Mouse (Mus musculus): ENCODE measurements around the gene Galntl6.
"Not testable (repeated sequence)": the region's sequence is repeated elsewhere in the genome, so short reads cannot be mapped to it uniquely, and the experiment has no call there.

Galntl6 gene

DNA sequence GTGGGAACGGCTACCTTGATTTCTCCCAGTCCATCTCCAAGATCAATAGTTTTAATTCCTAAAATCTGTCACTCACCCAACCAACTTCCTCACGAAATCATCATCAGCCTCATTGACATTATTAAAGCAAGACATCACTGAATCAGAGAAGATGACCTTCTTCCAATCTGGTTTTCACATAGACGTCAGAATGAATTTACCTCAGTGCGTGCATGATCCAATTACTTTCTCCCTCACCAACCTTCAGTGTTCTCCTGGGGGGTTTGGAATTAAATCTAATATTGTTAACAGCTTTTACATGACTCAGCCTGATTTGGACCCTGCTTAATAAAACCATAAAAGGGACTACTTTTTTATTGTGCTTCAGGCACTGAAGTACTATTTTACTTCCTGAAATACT lies 307.7 kb downstream of the Galntl6 start:
- in situ Hi-C loops (cut with MboI), result no loop called here

DNA sequence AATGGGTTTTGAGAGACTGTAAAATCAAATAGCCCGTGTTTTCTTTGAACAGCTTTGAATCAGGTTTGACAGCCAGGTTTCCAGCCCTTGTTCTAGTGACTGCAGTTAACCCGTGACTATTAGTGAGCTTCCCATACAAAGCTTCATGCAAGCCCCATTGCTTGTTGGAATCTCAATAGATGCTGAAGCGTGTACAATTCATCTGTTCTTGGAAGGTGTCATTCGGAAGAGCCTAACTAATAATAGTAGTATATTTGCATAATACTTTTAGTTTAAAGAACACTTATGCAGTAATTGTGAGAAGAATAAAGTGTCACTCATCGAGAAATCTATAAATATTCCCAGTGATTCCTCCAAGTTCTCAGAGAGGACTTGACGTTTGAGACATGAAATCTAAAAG lies 314.6 kb downstream of the Galntl6 start:
- in situ Hi-C loops (cut with MboI), result no loop called here

DNA sequence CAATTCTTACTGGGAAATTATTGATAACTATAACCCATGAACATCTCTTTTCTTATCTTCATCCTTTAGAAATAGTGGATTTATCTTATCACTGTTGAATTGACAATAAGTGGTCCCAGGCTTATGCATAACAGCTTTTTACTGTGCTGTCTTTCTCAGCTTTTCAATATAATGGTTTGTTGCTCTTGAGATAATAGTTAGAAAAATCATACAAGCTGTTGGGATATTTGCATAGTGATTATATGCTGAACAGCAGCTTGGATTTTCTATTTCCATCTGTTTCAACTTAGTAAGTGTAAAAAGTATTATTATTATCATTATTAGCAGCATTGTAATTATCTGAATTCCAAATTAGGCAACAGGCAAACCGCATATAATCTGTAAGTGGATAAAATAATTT lies 337.1 kb downstream of the Galntl6 start:
- in situ Hi-C loops (cut with MboI), result no loop called here

DNA sequence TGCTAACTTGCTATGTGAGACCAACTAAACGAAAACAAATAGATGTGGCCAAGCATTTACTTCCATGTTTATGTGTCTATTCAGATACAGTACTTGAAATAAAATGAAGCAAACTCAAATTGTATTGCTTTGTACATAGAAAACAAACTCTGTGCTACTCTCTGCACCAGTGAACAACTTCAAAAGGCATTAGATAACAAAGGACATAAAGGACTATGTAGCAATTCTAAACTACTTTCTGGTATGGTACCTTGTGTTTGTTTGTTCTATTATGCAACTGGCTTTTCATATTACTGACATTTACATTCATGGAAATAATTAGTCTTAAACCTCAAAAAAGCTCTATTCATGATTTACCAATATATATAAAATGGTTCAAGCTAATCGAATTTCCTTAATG lies 344.4 kb downstream of the Galntl6 start:
- in situ Hi-C loops (cut with MboI), result no loop called here

DNA sequence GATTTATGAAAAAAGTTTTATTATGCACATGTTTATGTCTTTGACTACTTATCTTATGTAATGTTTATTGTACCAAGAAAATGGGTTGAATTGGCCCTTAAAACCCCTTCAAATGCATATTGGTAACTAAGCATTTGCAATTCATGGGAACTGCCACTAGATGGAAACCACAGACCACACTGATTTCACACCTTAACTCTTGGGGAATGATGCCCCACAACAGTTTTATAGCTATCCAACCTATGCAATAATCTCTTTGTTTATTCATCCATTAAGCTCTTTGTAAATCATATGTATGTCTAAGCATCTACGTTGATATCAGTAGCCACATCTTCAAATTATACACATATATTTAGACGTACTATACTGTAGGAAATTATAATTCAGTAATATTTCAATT lies 346.3 kb downstream of the Galntl6 start:
- in situ Hi-C loops (cut with MboI), result no loop called here

DNA sequence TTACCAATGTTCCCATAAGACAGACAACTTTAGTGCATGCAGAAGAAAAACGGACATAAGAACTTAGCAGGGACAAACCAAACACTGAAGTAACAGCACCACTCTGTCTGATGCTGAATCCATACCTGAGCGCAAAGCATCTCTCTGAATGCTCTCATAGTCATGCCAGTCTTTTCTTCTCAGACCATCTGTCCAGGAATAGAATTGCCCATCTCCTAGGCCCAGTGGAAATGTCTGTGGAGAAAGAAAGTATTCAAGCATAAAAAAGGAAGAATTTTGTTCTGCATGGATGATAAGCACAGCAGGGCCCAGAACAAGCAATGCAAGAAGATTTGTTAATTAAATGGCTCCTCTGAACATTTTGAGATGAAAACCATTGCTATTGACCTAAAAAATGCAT lies 376.7 kb downstream of the Galntl6 start:
- in situ Hi-C loops (cut with MboI), result no loop called here

DNA sequence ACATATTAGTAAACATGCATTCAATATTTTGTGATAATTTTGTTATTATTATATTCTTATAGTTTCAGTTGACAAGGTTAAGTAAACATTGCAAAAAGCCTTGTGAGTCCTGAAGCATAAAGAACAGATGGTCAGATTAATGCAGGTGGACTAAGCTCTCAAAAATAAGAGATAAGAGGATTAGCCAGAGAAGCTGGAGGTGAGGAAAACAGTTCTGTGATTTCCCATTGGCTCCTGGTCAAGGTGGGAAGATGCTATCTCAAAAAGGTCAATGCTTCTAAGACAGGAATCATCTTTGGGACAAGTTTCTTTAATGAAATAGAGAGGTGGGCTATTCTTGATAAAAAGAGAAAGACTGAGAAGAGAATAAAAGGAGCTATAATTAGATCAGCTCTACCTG lies 377.8 kb downstream of the Galntl6 start:
- in situ Hi-C loops (cut with MboI), result no loop called here

DNA sequence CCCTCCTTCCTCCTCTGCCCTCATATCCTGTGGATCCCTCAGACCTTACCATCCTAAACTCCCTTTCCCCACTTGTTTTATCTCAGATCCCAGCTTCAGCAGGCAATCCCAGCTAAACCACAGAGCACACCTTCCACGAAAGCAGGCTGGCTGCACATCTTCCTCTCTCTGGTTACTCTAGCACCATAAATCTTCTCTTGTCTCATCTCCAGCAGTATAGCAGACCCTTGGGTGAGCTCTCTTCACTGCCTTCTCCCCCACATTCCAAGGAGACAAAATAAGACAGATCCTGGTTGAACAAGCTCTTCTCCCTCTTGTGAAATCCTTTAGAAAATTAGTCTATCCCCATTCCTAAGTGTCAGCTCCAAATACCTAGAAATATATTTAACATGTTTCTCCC lies 389.0 kb downstream of the Galntl6 start:
- in situ Hi-C loops (cut with MboI), result no loop called here

DNA sequence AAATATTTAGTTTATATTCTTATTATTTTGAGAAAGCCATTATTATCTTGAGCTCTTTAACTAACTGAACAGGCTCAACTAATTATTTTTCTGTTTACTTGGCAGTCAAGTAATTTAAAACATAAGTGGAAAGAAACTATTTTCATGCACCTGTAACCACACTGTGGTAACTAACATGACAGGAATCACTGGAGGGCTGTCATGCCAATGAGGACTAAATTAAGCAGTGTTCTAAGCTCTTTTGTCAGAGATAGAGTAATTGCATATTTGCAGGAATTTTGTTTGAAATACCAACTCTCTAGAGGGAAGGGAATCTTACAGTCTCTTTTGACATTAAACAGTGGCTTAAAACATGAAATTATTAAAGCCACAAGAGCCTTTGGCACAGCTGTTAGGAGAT lies 390.5 kb downstream of the Galntl6 start:
- in situ Hi-C loops (cut with MboI), result no loop called here

DNA sequence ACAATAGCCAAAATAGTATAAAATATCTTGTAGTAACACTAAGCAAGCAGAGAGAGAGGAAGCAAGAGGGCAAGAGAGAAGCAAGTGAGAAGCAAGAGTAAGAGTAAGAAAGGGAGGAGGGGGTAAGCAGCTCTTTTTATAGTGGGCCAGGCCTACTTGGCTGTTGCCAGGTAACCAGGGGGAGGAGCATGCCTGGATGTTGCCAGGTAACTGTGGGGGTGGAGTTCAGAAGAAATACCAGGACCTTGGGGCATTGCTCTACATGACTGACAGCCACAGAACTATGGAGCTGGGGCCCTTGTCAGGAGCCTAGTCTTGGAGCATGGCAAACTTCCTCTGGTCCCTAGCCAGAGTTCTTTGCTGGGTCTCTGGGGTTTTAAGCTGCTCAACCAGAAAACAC lies 401.9 kb downstream of the Galntl6 start:
- in situ Hi-C loops (cut with MboI), result no loop called here

DNA sequence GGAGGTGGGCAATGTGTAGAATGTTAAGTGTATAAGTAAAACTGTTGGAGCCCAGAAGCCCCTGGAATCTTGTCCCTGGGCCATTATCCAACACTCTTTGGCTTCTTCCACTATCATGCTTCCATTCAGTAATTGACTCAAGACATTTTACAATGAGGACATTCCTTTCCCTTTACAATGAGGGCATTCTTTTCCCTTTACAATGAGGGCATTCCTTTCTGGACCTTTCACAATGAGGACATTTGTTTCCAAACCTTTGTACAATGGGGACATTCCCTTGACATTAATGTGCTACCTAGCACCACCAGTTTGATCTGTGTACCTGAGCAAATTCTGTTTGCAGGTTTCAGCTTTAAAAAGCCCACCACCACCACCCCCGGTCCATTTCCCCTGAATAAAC lies 403.4 kb downstream of the Galntl6 start:
- in situ Hi-C loops (cut with MboI), result no loop called here

DNA sequence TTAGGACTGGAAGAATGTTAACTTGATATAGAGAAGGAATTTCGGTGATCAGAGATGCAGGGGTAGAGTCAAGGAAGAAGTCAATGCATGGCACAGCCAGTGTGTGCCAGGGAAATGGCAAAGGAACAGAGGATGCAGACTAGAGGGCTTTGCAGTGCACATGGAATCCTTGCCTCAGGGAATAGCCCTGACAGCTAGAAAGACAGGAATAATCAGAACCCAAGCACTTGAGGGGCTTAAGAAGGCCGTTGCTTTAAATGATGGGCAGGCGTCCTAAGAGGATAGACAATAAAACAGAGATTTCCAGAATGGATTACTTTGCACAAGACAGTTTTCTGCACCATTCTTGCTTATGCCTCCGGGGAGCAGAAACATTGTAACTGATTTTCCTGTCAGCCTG lies 425.3 kb downstream of the Galntl6 start:
- in situ Hi-C loops (cut with MboI), result no loop called here

DNA sequence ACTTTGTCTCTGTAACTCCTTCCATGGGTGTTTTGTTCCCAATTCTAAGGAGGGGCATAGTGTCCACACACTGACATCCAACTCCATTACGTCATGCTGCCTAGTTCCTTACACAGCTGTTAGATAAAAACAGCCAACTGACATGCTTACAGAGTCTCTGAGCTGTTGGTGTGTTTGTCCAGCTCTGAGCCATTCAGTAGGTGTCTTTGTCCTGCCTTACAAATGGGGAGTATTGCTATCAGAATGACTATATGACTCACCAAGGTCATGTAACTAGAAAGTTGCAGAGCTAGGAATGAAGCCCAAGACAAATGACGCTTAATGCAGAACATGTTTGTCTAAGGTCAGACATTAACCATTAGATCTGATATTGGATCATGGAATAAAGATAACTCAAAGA lies 449.1 kb downstream of the Galntl6 start:
- in situ Hi-C loops (cut with MboI), result not testable (repeated sequence)

DNA sequence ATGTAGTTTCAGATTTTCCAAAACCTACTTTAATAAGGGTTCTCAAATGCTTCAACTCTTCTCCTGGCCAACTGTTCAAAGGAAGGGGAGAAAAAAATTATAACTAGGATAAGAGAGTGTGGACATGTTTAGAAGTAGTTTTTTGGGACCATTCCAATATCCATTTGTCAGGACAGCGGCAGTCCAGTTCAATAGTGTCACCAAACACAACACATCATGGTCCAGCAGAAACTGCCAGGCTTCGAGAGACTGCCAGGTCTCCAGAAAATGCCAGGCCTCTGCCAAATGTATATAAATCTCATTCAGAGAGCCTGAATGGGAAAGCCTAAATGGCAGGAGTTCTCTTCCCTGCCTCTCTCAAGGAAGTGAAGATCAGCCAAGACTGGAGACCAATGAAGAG lies 469.7 kb downstream of the Galntl6 start:
- in situ Hi-C loops (cut with MboI), result no loop called here

DNA sequence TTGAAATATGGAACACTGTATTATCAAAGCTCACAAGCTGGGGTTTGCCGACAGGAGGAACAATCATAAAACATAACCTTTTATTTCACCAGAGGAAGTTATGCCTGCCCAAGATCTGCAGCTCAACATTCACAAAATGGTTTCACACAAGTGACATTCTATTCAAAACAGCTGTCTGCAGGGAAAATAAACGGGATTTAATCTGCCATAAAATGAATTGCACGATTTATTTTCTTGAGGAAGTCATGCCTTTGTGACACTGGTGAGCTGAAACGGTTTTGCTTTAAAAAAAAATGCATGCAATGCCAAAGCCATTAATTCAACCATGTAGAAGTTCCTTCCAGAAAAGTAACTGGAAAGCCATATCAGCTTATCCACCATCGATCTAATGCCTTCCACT lies 494.0 kb downstream of the Galntl6 start:
- in situ Hi-C loops (cut with MboI), result no loop called here

DNA sequence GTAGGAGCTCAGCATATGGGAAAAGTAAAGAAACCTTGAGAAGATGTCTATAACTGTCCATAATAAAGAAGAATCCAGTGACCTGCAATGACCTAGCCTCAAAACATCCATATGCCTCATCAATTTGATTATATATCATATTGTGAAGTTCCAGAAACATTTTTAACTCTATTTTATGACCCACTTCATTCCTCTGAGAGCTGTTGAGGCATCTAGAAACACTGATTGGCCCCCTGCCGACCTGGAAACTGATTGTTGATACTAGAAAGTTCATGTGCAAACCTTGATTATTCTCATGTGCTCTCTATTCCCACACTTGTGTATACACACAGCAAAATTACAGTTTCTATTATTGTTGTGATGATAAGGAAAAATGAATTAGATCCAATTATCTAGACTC lies 494.9 kb downstream of the Galntl6 start:
- in situ Hi-C loops (cut with MboI), result no loop called here

DNA sequence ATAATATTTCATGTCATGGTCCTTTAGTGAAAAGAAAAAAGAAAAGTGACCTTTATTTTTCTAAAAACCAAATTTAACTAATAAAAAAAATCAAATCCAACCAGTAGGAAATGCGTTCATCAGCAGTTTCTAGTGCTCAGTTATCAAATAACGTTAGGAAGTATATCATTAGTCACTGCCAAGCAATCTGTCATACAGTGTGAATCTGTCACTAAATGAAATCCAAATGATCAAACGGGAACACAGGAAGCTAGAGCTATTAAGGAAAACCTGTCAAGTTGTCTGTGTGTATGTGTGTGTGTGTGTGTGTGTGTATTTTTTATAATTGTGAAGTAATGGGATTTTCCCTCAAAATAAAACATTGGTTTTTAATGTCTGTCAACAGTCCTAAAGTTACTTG lies 515.9 kb downstream of the Galntl6 start:
- in situ Hi-C loops (cut with MboI), result no loop called here

DNA sequence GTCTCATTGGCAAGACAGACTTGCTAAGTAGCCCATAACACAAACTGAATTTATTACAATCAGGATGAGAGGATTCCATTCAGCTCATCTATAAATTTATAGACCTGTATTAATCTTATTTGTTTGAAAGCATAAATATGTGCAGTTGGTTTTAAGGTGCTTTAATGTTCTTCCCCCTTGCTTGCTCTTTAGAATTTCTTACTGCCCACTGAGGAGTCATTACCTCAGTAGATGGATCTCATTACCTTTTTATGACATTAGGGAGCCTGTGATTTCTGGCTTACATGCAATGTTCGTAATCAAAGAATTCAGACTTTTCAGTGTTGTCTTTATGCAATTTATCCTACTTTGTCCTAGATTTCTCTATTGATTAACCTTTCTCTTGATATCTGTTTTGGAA lies 516.6 kb downstream of the Galntl6 start:
- in situ Hi-C loops (cut with MboI), result no loop called here

DNA sequence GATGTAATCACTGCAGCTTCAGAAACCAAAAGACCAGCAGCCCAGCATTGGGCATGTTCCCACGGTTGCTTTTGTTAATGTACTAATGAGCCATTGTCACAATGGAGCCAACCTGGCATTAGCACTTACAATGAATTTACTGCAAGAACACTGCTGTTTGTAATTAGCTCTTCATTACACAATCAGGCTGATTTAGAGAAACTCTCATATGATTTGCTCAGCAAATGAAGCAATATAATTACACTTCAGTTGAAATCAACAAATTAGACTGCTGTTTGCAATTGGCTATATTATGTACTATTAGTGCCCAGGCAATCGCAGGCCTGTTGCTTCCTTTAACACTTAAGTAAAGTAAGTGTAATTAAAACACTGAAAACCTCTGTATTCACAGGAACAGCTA lies 540.1 kb downstream of the Galntl6 start:
- in situ Hi-C loops (cut with MboI), result no loop called here

DNA sequence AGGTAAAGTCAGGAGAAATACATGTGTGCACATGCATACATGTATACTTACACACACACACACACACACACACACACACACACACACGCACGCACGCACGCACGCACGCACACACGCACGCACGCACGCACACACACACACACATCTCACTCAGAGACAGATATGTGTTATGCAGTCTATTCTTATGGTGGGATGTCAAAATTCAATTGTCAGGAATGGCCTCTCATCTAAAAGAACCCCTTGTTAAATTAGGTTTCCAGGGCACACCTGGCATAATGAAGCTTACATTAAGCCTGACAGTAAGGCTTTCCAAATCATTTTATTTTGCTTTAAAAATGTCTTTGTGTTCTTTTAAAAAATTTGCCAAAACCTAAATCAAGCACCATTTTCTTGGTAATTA lies 540.5 kb downstream of the Galntl6 start:
- in situ Hi-C loops (cut with MboI), result no loop called here

DNA sequence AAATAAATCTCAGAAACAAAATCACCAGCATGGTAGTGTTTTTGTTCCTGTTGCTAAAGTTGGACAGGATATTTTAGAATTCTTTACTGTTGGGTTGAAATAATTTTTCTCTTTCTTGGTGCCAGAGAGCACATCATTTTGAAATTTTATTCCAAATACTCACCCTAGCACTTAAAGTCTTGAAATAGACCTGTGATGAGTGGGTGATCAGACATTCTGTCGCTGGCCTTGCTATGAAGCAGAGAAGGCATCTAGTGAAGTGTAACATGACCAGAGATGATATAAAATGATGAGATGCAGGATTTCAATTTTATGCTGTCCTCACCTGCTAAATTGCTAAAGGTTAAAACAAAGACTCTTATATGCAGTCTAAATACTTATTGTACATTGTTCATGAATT lies 581.3 kb downstream of the Galntl6 start:
- in situ Hi-C loops (cut with MboI), result no loop called here

DNA sequence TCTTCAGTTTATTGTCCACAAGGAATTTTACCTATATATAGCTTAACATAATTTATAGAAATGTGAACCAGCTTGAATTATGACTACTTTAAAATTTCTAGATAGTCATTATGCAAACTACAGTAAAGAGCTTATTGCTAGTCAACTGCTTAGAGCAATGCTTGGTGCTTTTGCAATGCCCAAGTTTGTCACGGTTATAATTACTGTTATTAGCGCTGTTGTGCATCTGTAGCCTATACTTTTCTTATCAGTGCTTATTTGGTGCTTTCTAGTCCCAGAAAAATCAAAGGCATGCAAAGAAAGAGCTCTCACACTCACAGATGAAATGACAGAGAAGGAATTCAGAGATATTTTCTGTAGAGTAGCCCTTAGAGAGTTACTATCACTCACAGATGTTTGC lies 599.0 kb downstream of the Galntl6 start:
- in situ Hi-C loops (cut with MboI), result no loop called here

DNA sequence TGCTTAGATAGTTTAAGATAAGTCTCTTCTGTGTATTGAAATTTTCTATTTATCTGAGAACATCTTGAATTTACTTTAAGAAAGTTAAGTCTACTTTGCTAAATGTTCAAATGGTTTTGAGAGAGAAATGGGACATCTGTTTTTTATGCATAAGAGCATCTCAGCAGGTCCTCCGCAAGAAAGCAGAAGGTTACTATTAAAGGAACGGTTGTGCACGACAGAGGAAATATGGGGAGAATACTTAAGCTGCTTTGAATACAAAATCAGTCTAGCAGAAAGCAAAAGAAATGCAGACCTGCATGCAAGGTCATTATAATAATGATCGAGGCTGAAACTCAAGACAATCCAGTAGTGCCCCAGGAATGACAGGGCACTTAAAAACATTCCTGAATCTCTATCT lies 621.0 kb downstream of the Galntl6 start:
- in situ Hi-C loops (cut with MboI), result no loop called here

DNA sequence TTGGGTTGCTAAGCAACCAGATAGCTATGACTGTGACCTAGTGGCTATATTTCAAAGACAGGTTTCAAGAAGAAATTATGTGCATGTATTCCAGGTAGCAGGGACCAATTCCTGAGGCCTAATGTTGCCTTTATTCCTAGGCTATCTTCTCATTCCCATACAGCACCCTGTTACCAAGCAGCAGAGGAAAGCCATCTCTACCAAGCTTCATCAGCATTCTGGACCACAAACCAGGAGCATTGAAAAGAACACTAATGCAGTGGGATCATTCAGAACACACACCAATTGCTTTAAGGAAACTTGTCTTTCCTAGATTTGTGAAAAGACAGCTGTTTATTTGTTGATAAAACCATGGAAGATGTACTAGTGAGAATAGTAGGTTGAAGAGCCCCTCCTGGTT lies 622.4 kb downstream of the Galntl6 start:
- in situ Hi-C loops (cut with MboI), result no loop called here

DNA sequence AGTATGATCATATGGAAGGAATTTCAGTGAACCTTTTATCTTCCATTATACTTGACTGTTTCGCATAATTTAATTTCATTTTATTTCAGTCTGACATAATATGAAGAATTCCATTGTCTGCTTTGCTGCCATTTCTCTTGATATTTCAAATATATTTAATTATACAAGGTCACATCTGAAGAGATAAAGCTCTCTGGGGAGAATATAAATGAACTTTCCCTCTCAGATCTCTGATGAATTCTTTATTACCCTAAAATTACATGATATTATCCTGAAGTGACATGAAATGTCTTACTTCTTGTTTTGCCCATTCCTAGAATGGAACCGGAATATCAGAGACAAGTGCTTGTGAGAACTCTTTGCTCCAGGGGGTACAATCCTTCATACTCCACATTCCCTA lies 647.0 kb downstream of the Galntl6 start:
- in situ Hi-C loops (cut with MboI), result no loop called here
